Mouse (Mus musculus) MEL (cell line): Measurements from ENCODE around the gene Rgs6. TPM values are rescaled to one million over a fixed set of nuclear protein-coding genes. Genes with fewer than 3 reads are reported as not detected.

Experiments used
- DNase-seq: peaks from one replicate; pipeline ENCODE4 v3.0.0; 2011; ENCODE audit warnings: low read depth, low spot score
- H3K27ac ChIP-seq: 2 replicates; pipeline ENCODE4 v1.5.1; 2012; ENCODE audit warnings: low read depth, mild to moderate bottlenecking, control low read depth, low read length, moderate library complexity; ENCODE audit not compliant: control insufficient read depth
- H3K27me3 ChIP-seq, 2 experiments: fragments of 150-350 bp in 1 of 2; sonication (generic) in 1 of 2; 2 replicates each; pipeline ENCODE4 v1.6.1; 2012; ENCODE audit warnings: low read length in 2 of 2, mild to moderate bottlenecking in 2 of 2, improper control_type of control experiment in 1 of 2, moderate library complexity in 1 of 2; ENCODE audit not compliant: insufficient read depth in 2 of 2, control insufficient read depth in 1 of 2
- H3K36me3 ChIP-seq, 2 experiments: 2 replicates each; pipeline ENCODE4 v1.6.1; 2012 to 2014; ENCODE audit warnings: low read length in 2 of 2, improper control_type of control experiment in 1 of 2, inconsistent platforms in 1 of 2, mild to moderate bottlenecking in 1 of 2; ENCODE audit not compliant: insufficient read depth in 2 of 2, control insufficient read depth in 1 of 2
- H3K4me1 ChIP-seq, 2 experiments: fragments of 150-350 bp in 1 of 2; sonication (generic) in 1 of 2; 2 replicates each; pipeline ENCODE4 v1.6.1; 2012; ENCODE audit warnings: low read length in 2 of 2, improper control_type of control experiment in 1 of 2, mild to moderate bottlenecking in 1 of 2; ENCODE audit not compliant: insufficient read depth in 2 of 2, control insufficient read depth in 1 of 2
- H3K4me3 ChIP-seq, 2 experiments: fragments of 150-350 bp in 1 of 2; sonication (generic) in 1 of 2; 2 replicates each; pipeline ENCODE4 v1.5.1; 2012; ENCODE audit warnings: low read depth in 2 of 2, low read length in 2 of 2, mild to moderate bottlenecking in 2 of 2, moderate library complexity in 2 of 2, control low read depth in 1 of 2, improper control_type of control experiment in 1 of 2; ENCODE audit not compliant: control insufficient read depth in 1 of 2, insufficient read depth in 1 of 2
- H3K79me2 ChIP-seq: 2 replicates; pipeline ENCODE4 v1.6.1; 2012; ENCODE audit warnings: mild to moderate bottlenecking, low read length, moderate library complexity; ENCODE audit not compliant: control insufficient read depth, poor library complexity, insufficient read depth
- H3K9ac ChIP-seq: 2 replicates; pipeline ENCODE4 v1.6.1; 2012; ENCODE audit warnings: low read depth, mild to moderate bottlenecking, control low read depth, low read length, moderate library complexity; ENCODE audit not compliant: control insufficient read depth, poor library complexity, severe bottlenecking
- H3K9me3 ChIP-seq: fragments of 150-350 bp; sonication (generic); replicated peaks from 2 replicates; pipeline ENCODE4 v1.6.1; 2012; ENCODE audit warnings: mild to moderate bottlenecking, low read length, improper control_type of control experiment, moderate library complexity; ENCODE audit not compliant: insufficient read depth
- BHLHE40 ChIP-seq: IDR thresholded peaks from 2 replicates; pipeline ENCODE4 v1.6.1; 2012; ENCODE audit warnings: low read depth, mild to moderate bottlenecking, inconsistent platforms, low read length, improper control_type of control experiment, borderline replicate concordance
- CHD2 ChIP-seq: IDR thresholded peaks from 2 replicates; pipeline ENCODE4 v1.6.1; 2011; ENCODE audit warnings: low read length, improper control_type of control experiment
- CTCF ChIP-seq, 3 experiments: IDR thresholded peaks in 2 of 3; conservative IDR thresholded peaks in 1 of 3; 2 replicates each; pipeline ENCODE4 v1.5.1; 2011 to 2012; ENCODE audit warnings: low read length in 3 of 3, low read depth in 2 of 3, mild to moderate bottlenecking in 2 of 3, improper control_type of control experiment in 1 of 3, inconsistent platforms in 1 of 3, mixed read lengths in 1 of 3, moderate library complexity in 1 of 3; ENCODE audit not compliant: control insufficient read depth in 1 of 3, insufficient read depth in 1 of 3, poor library complexity in 1 of 3, severe bottlenecking in 1 of 3
- E2F4 ChIP-seq: IDR thresholded peaks from 2 replicates; pipeline ENCODE4 v1.6.1; 2011; ENCODE audit warnings: low read depth, low read length, improper control_type of control experiment, borderline replicate concordance
- EP300 ChIP-seq, 2 experiments: IDR thresholded peaks; 2 replicates each; pipeline ENCODE4 v1.6.1; 2011; ENCODE audit warnings: improper control_type of control experiment in 2 of 2, low read length in 2 of 2, low read depth in 1 of 2, mild to moderate bottlenecking in 1 of 2
- GABPA ChIP-seq: IDR thresholded peaks from 2 replicates; pipeline ENCODE4 v1.6.1; 2012; ENCODE audit warnings: low read depth, mild to moderate bottlenecking, inconsistent platforms, low read length, improper control_type of control experiment, moderate library complexity
- GATA1 ChIP-seq: IDR thresholded peaks from 2 replicates; pipeline ENCODE4 v1.6.1; 2011; ENCODE audit warnings: low read depth, low read length, improper control_type of control experiment
- JUND ChIP-seq: IDR thresholded peaks from 2 replicates; pipeline ENCODE4 v1.6.1; 2011; ENCODE audit warnings: low read depth, mild to moderate bottlenecking, improper control_type of control experiment, low read length
- MYB ChIP-seq: IDR thresholded peaks from 2 replicates; pipeline ENCODE4 v1.6.1; 2011; ENCODE audit warnings: mild to moderate bottlenecking, low read depth, low read length, improper control_type of control experiment
- NRF1 ChIP-seq: IDR thresholded peaks from 2 replicates; pipeline ENCODE4 v1.6.1; 2014; ENCODE audit warnings: low read depth, mild to moderate bottlenecking, inconsistent platforms, low read length, improper control_type of control experiment, moderate library complexity; ENCODE audit not compliant: poor library complexity, insufficient read depth, severe bottlenecking
- POLR2AphosphoS2 ChIP-seq: IDR thresholded peaks from 2 replicates; pipeline ENCODE4 v1.6.1; 2011; ENCODE audit warnings: low read length, improper control_type of control experiment
- RAD21 ChIP-seq: IDR thresholded peaks from 2 replicates; pipeline ENCODE4 v1.6.1; 2011; ENCODE audit warnings: mild to moderate bottlenecking, low read depth, low read length, improper control_type of control experiment
- RCOR1 ChIP-seq: IDR thresholded peaks from 2 replicates; pipeline ENCODE4 v1.6.1; 2012; ENCODE audit warnings: low read depth, mild to moderate bottlenecking, inconsistent platforms, low read length, improper control_type of control experiment
- SMC3 ChIP-seq: IDR thresholded peaks from 2 replicates; pipeline ENCODE4 v1.6.1; 2011; ENCODE audit warnings: low read depth, low read length, improper control_type of control experiment
- UBTF ChIP-seq: IDR thresholded peaks from 2 replicates; pipeline ENCODE4 v1.6.1; 2012; ENCODE audit warnings: low read depth, mild to moderate bottlenecking, inconsistent platforms, low read length, improper control_type of control experiment, moderate library complexity, borderline replicate concordance; ENCODE audit not compliant: insufficient read depth
- USF1 ChIP-seq: IDR thresholded peaks from 2 replicates; pipeline ENCODE4 v1.6.1; 2014; ENCODE audit warnings: low read depth, mild to moderate bottlenecking, inconsistent platforms, low read length, improper control_type of control experiment, moderate library complexity
- ZC3H11A ChIP-seq: IDR thresholded peaks from 2 replicates; pipeline ENCODE4 v1.6.1; 2012; ENCODE audit warnings: low read depth, mild to moderate bottlenecking, inconsistent platforms, low read length, improper control_type of control experiment
- ZKSCAN1 ChIP-seq: IDR thresholded peaks from 2 replicates; pipeline ENCODE4 v1.6.1; 2012; ENCODE audit warnings: low read depth, mild to moderate bottlenecking, inconsistent platforms, low read length, improper control_type of control experiment, moderate library complexity
- ZMIZ1 ChIP-seq: IDR thresholded peaks from 2 replicates; pipeline ENCODE4 v1.6.1; 2012; ENCODE audit warnings: low read depth, mild to moderate bottlenecking, inconsistent platforms, low read length, improper control_type of control experiment, moderate library complexity
- ZNF384 ChIP-seq: IDR thresholded peaks from 2 replicates; pipeline ENCODE4 v1.6.1; 2012; ENCODE audit warnings: low read depth, mild to moderate bottlenecking, inconsistent platforms, low read length, improper control_type of control experiment
- polyA plus RNA-seq, 2 experiments: library from polyadenylated mRNA; stranded (reverse) in 1 of 2; unstranded in 1 of 2; fragments of >175 nt in 1 of 2; fragments of >200 nt in 1 of 2; gene quantifications; 2 replicates each; pipeline versions ENCODE4 v1.2.1 to v1.2.4; 2012; ENCODE audit warnings: low replicate concordance in 2 of 2, low read depth in 1 of 2; ENCODE audit not compliant: insufficient read length in 2 of 2, insufficient read depth in 1 of 2, missing spikeins in 1 of 2
- total RNA-seq: library from RNA; depleted of rRNA; stranded (reverse); fragments of 300-350 nt; gene quantifications from 2 replicates; pipeline ENCODE4 v1.2.3, GENCODE M21; 2012

Rgs6 gene
- total and polyA plus RNA-seq, 3 experiments, result not detected

GRCm38 (mm10) chr12:83126923-83127322 lies 538.8 kb downstream of the Rgs6 start:
- Histone ChIP-seq H3K36me3 (no peaks in the 10 kb centered on the region), H3K27ac (no peak overlapping the region), H3K79me2 (no peaks in the 10 kb centered on the region), H3K27me3 (no peaks in the 10 kb centered on the region; a peak in 2 of 4 replicates), H3K4me1 (no peaks in the 10 kb centered on the region), H3K9me3 (no peaks in the 10 kb centered on the region), H3K9ac (no peak overlapping the region), H3K4me3 (no peak overlapping the region)
- DNase-seq, result no peak
- TF ChIP-seq CTCF (IDR thresholded peaks at IDR 0.05 in 2 of 3, conservative IDR thresholded peaks at IDR 0.05 in 1 of 3; ENCODE audit: control insufficient read depth in 1 of 3, insufficient read depth in 1 of 3, low read depth in 2 of 3, low read length in 3 of 3, poor library complexity in 1 of 3, severe bottlenecking in 1 of 3) (no peak), ZNF384 (no peak)

DNA sequence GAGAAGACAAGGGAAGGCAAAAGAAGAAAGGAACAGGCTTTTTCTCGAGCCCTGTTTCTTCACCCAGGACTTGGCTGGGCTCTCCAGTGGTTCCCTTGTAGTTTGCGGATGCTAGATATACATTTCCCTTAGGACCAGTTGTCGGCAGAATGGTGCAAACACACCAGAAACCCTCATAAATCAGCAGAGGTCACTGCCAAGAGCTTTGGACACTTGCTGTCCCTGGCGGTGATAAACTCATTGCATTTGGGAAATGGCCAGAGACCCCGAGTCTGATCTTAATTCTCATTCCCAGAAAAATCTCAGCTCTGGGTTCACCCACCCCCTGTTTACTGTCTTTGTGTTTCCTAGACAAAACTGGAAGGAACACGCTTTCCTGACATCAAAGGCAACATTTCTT lies 539.9 kb downstream of the Rgs6 start:
- no peak for DNase-seq
- Histone ChIP-seq H3K27me3 (no peaks in the 10 kb centered on the region; a peak in 2 of 4 replicates), H3K4me1 (no peaks in the 10 kb centered on the region)
- TF ChIP-seq EP300 (IDR thresholded peaks at IDR 0.05; ENCODE audit: low read depth in 1 of 2, low read length in 2 of 2) (no peak), SMC3 (no peak), JUND (no peak), CHD2 (no peak), USF1 (no peak), CTCF (IDR thresholded peaks at IDR 0.05 in 2 of 3, conservative IDR thresholded peaks at IDR 0.05 in 1 of 3; ENCODE audit: control insufficient read depth in 1 of 3, insufficient read depth in 1 of 3, low read depth in 2 of 3, low read length in 3 of 3, poor library complexity in 1 of 3, severe bottlenecking in 1 of 3) (no peak), RCOR1 (no peak), ZKSCAN1 (no peak), GABPA (no peak), E2F4 (no peak), NRF1 (no peak), GATA1 (no peak), ZNF384 (no peak), RAD21 (no peak), MYB (no peak), ZMIZ1 (no peak)
- TF ChIP-seq, all 39 proteins: peak for 0
- no peaks in the 10 kb centered on the region for H3K9me3 ChIP-seq
- H3K9ac ChIP-seq, result no peak overlapping the region
- H3K4me3 ChIP-seq, result no peak overlapping the region
- no peaks in the 10 kb centered on the region for H3K36me3 ChIP-seq
- H3K27ac ChIP-seq, result no peak overlapping the region
- H3K79me2 ChIP-seq, result no peaks in the 10 kb centered on the region

DNA sequence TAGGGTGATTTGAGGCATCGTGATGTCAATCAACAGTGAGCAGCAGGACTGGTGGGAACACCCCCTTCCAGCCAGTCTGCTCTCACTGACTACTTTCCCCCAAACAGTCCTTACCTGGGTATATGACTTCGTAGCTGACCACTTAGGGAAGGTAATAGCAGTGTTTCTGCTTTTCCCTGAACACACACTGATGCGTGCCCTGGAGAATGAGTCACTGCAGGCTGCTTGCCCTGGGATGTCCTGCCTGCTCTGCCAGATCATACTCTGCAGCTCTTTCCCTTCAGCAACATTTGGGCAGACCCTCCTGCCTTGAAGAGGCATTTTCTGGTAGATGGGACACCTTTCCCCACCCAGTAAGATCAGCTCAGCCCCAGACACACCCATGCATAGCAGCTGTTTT lies 540.5 kb downstream of the Rgs6 start:
- DNase-seq, result no peak
- TF ChIP-seq POLR2AphosphoS2 (no peak), EP300 (IDR thresholded peaks at IDR 0.05; ENCODE audit: low read depth in 1 of 2, low read length in 2 of 2) (no peak), ZC3H11A (no peak), BHLHE40 (no peak), USF1 (no peak), RAD21 (no peak), ZNF384 (no peak), UBTF (no peak), ZMIZ1 (no peak), RCOR1 (no peak)
- no peaks in the 10 kb centered on the region for H3K4me1 ChIP-seq

More for the DNA sequence above, 540.5 kb downstream of the Rgs6 start:
- H3K9ac ChIP-seq, result no peak overlapping the region
- no peak overlapping the region for H3K27ac ChIP-seq
- no peaks in the 10 kb centered on the region for H3K79me2 ChIP-seq
- no peaks in the 10 kb centered on the region; a peak in 2 of 4 replicates for H3K27me3 ChIP-seq
- H3K36me3 ChIP-seq, result no peaks in the 10 kb centered on the region
- H3K9me3 ChIP-seq, result no peaks in the 10 kb centered on the region
- H3K4me3 ChIP-seq, result no peak overlapping the region
